Mouse (Mus musculus): ENCODE measurements at regions not wholly inside any gene's neighbourhood (a gene's known extent, or its start where the extent isn't known, plus 50 kb on each side); places are given as distances from the start of the nearest gene placed in this dataset.
"Not testable (repeated sequence)": the region's sequence is repeated elsewhere in the genome, so short reads cannot be mapped to it uniquely, and the experiment has no call there.

DNA sequence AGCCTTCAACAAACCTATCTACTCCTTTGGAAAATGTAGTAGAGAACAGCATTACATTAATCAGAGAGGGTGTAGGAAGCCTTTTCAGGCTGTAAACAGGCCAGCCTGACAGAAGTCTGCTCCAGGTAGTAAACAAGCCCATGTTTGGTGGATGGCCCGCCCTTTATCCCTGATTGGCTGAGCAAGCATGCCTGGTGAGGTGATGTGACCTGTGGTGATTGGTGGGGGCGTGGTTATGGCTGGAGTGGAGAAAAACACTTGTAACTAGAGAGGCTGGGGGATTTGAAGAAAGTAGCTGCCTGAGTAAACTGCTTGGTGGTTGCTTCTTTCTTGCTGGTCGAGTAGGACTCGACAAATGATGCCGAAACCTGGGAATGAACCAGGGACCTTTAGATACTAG, 621.3 kb upstream of the Dsel start:
- in situ Hi-C loops (cut with MboI, MseI), result not testable (repeated sequence)

DNA sequence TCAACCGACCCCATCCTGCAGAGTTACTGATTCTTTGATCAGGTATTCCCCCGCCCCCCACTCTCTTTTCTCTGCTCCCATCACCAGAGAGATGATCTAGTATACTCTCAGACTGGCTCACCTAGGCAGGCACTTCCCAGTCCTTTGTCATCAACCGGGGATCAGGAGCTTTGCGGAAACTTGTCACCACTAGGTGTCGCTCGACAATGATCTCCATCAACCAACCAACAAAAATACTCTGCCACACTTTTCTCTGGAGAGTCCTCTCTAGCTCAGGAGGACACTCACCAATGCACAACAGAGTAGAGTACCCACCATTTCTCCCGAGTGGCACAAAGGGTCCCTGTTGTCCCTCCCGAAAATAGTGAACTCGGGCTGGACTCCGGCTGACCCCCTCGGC, 591.3 kb upstream of the Dsel start:
- in situ Hi-C loops (cut with MboI, MseI), result loop anchor here (10.0 kb wide), 1 partner anchor 801 kb away; no protein-coding TSS in a partner anchor

DNA sequence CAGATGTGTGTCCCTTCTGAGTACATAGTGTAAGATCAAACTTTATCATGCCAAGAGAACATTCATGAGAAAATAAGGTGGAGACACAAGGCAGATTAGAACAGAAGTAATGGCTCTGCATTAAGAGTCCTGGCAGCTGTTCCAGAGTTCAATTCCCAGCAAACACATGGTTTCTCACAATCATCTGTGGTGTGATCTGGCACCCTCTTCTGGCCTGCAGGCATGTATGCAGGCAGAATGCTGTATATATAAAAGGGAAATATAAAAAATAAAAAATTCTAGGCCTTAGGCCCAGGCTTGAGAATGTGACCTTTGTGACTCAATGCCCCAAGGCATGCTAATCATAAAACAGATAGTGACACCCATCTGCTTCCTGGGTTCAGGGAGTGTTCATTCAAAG, 587.7 kb upstream of the Dsel start:
- in situ Hi-C loops (cut with MboI, MseI), result loop anchor here (10.0 kb wide), 1 partner anchor 798 kb away; no protein-coding TSS in a partner anchor

DNA sequence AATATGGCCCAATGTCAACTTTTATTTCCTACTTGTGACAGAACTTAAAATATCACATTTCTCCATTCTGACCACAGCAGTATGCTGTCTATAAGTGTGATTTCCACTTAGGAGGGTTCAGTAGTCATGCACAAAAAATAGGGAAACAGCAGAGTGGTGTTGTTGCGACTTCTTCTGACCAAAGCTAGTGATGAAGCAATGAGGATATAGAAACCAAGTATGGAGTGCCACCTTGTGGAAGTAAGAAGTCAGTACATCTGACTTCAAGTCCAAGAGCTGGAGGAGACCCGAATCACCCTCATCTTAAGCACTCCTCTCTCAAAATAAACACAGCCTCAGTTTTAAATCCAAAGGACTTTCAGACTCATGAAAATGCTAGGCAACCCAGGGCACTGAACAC, 586.9 kb upstream of the Dsel start:
- in situ Hi-C loops (cut with MboI, MseI), result loop anchor here (10.0 kb wide), 1 partner anchor 797 kb away; no protein-coding TSS in a partner anchor

DNA sequence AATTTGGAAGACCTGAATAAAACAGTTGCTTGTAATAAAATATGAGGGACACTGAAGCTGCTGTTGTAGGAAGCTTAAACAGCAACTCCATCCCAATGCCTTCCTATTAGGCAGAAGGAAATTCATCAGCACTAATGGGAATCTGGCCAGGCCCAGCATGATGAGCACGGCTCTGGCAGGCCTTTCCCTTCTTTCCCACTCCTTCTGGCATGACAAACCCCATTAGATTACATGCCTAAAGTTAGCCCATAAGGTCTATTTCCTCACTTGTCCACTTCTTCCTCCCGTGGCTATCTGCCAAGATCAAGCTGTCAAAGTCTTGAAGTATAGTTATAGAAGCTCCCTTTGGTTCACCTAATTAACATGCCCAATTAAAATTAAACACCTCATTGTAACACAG, 574.4 kb upstream of the Dsel start:
- in situ Hi-C loops (cut with MboI, MseI), result no loop called here

DNA sequence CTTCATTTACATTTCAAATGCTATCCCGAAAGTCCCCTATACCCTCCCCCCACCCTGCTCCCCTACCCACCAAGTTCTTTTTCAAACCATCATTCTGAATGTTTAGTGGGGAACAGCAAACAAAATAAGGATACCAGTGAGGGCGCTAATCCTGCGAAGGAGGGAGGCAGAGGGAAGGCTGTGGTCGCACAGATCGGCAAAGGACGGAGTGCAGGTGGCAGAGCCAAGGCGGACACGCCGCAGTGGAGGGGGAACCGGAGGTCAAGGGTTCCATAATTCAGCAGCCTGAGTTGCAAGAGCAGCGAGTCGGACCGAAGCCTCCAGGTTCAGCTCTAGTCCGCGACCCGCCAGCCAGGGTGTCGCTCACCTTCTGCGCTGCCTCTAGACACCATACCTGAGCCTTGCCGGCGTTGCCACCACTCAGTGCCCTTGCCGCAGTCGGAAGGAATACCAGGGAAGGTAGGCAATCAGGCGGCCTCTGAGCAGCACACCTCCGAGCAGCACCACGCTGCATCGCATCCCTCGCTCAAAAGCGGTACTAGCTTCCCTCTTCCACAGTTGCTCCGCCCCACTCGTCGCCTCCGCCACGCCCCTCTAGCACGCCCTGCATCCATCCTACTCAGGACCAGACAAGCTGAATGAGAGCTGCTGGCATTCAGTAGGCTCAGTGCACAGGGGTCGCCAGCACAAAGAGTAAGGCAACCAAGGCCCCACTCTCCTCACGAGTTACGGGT, 551.8 kb upstream of the Dsel start:
- in situ Hi-C loops (cut with MboI, MseI), result no loop called here

DNA sequence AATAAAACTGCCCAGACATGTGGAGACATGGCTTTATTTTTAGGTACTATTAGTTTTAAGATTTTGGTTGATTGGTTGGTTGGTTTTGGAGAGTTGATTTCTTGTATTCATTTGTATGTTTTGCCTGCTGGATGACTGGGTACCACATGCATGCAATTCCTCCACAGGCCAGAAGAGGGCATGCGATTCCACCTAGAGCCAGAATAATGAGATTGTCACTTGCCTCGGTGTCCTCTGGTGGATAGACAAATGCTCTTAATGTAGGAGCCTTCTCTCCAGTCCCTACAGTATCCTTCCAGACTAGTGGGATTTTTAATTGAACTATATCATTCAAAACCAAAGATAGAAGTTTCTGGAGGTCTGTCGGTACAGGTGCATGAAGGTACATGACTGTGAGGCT, 524.1 kb upstream of the Dsel start:
- in situ Hi-C loops (cut with MboI, MseI), result no loop called here

DNA sequence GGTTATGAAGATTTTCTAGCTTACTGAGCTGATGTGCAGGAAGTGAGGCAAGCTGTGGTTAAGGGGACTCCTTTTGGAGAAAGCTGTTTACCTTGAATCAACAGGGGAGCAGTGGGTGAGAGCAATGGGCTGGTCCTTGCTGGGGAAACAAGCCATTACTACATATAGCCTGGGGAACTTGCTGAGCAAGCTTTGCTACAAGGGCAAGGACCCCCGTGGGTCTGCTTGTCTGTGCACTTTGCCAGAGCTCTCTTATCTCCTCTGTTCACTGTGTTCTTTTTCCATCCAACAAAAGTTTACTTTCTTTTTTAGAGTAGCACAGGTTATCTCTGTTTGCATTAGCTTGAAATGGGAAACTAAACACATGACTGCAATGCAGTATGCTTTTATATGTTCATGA, 519.3 kb upstream of the Dsel start:
- in situ Hi-C loops (cut with MboI, MseI), result no loop called here

DNA sequence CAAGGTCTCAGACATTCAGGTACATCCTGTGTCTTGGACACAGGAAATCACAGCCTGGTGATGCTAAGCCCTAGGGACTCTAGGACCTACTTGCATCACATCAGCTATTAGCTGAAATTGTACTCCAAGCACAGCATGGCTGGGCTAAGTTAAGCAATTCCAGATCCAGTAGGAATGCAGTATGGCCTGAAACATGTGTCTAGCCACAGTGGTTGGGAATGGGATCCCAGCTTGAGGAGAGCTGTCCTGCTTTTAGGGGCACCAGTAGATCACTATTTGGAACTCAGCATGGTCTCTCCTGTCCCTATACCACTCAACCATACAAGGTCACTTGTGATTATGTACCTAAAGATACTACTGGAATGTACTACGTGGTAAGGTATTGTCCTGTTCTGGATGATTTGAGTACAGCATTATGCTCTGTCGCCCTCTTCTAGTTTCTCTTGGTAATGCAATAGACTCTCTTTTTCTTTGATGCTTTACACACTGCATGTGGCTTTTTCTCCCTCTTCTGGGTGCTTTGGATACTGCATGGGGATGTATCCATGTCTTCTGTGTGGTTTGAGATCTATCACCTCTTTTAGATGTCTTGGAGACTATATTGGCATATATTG, 515.0 kb upstream of the Dsel start:
- in situ Hi-C loops (cut with MboI, MseI), result loop anchor here (10.0 kb wide), 1 partner anchor 725 kb away; no protein-coding TSS in a partner anchor

DNA sequence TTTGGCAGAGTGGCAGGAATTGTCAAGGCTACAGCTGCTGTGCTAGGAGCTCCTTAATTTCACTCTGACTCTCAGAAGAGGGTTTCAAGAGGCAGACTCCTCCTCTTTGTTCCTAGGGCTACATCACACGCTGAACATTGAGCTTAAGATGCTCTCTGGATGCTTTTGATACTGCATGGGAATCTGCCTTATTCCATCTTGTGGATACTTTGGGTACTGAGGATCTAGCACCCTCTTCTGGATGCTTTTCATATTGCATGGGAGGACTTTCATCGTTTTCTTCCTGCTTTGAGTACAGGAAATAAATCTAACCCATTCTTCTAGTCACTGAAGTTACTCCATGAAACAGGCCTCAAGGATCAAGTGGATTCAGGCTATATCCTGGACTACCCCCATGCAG, 513.9 kb upstream of the Dsel start:
- in situ Hi-C loops (cut with MboI, MseI), result loop anchor here (10.0 kb wide), 1 partner anchor 724 kb away; no protein-coding TSS in a partner anchor

DNA sequence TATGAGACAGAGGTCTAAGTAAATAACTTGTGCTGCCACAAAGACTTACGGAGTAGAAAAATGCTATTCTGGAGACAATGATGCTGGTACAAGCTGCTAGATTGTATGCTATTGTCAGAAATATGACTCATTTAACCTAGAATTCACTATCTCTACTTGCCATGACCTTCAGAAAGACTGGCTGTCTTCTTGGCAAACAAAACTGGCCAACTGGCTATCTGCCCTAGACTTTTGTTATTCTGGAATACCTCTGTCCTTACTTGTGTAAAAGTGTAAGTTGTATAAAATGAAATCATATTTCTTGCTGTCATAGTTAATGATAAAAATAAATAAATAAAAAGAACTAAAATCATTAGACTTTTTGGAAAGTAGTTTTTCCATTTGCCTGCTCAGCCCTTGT, 491.1 kb upstream of the Dsel start:
- in situ Hi-C loops (cut with MboI, MseI), result no loop called here

Measured in T-helper 2 cell (primary cell).